Mouse (Mus musculus) forebrain, embryonic 11.5 days (tissue): ENCODE data around the gene Gm14147. TPM values are rescaled to one million over a fixed set of nuclear protein-coding genes. Genes with fewer than 3 reads are reported as not detected.
"Not testable (repeated sequence)": the region's sequence is repeated elsewhere in the genome, so short reads cannot be mapped to it uniquely, and the experiment has no call there.

Experiments
- ATAC-seq: fragments of 200-750 bp; cut with Nextera tagmentation; replicated peaks from 2 replicates; pipeline ENCODE4 v1.8.0; 2017; ENCODE audit warnings: moderate TSS enrichment; ENCODE audit not compliant: low FRiP score
- DNase-seq: peaks from one replicate; pipeline ENCODE4 v3.0.0-alpha.2; 2017; ENCODE audit warnings: low spot score
- H3K27ac ChIP-seq: fragments of 300-500 bp; sonication (generic); 2 replicates; pipeline ENCODE4 v1.5.1; 2014; ENCODE audit warnings: low read depth, low read length
- H3K27me3 ChIP-seq: fragments of 300-500 bp; sonication (generic); 2 replicates; pipeline ENCODE4 v1.6.1; 2014; ENCODE audit warnings: mild to moderate bottlenecking, low read length, mixed read lengths; ENCODE audit not compliant: control insufficient read depth, insufficient read depth
- H3K36me3 ChIP-seq: fragments of 300-500 bp; sonication (generic); 2 replicates; pipeline ENCODE4 v1.6.1; 2014; ENCODE audit warnings: mild to moderate bottlenecking, low read length, moderate library complexity, mixed read lengths; ENCODE audit not compliant: control insufficient read depth, insufficient read depth
- H3K4me1 ChIP-seq: fragments of 300-500 bp; sonication (generic); replicated peaks from 2 replicates; pipeline ENCODE4 v1.6.1; 2014; ENCODE audit warnings: low read length, mixed read lengths; ENCODE audit not compliant: control insufficient read depth, insufficient read depth
- H3K4me2 ChIP-seq: fragments of 300-500 bp; sonication (generic); 2 replicates; pipeline ENCODE4 v1.6.1; 2014; ENCODE audit warnings: low read depth, mild to moderate bottlenecking, low read length, moderate library complexity, mixed read lengths; ENCODE audit not compliant: severe bottlenecking
- H3K4me3 ChIP-seq: fragments of 300-500 bp; sonication (generic); 2 replicates; pipeline ENCODE4 v1.5.1; 2014; ENCODE audit warnings: low read depth, low read length
- H3K9ac ChIP-seq: fragments of 300-500 bp; sonication (generic); 2 replicates; pipeline ENCODE4 v1.6.1; 2014; ENCODE audit warnings: low read length
- H3K9me3 ChIP-seq: fragments of 300-500 bp; sonication (generic); 2 replicates; pipeline ENCODE4 v1.6.1; 2016; ENCODE audit warnings: low read length, mixed read lengths; ENCODE audit not compliant: control insufficient read depth
- WGBS: fragments of 180-500 bp; shearing (Covaris S2); extraction: QIAGEN DNeasy Blood & Tissue Kit; methylation state at CpG from one replicate; pipeline ENCODE4 v1.1.7; 2014; 5-methylcytosine and 5-hydroxymethylcytosine counted together
- polyA plus RNA-seq: library from polyadenylated mRNA; unstranded; fragments of >200 nt; fragmentation: Nextera tagmentation; extraction: Ambion mirVana; gene quantifications from 2 replicates; pipeline ENCODE4 v1.2.1, GENCODE M21; 2014

Gene Gm14147
- not detected in 2 replicates for polyA plus RNA-seq

DNA sequence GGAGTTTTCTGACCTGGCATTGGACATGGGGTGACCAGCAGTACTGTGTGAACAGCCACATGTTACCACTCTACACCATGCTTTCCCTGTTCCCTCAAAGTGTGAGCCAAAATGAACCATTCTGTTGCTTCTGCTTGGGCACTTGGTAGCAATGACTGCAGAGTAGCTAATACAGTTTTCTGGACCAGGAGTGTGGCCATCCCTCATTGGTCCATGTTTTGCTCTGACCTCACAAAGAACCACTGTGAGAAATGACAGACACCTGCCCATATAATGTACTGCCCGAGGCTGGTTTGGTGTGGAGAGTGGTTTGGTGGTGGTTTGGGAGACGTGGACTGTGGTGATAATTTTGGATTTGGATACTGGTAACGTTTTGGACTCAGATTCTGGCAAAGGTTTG lies at the start of gene Gm14147:
Gene Gm14147, plus strand, starts transcription at position 301 of the 400 bp plus-strand sequence.
- H3K27me3 ChIP-seq, H3K36me3 ChIP-seq, H3K9me3 ChIP-seq, H3K4me2 ChIP-seq, H3K4me1 ChIP-seq, H3K9ac ChIP-seq, ATAC-seq, DNase-seq, H3K4me3 ChIP-seq, H3K27ac ChIP-seq: not testable (repeated sequence)
- no CpG with 5 or more reads among the region's 3 CpGs for WGBS

DNA sequence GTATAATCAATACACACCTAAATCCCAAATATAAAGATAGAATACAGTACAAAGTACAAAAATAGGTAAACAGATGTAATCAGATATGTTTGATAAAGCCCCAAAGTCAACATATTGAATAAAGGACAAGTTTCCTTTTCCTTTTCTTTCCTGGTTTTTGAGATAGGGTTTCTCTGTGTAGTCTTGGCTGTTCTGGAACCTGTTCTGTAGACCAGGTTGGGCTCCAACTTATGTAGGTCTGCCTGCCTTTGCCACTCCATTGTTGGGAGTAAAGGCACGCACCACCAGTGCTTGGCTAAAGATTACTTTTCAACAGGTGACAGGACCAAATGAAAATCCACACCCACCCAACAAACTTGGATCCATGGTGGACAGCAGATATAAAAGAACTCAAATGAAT lies 41.4 kb upstream of the Gm14147 start:
- Histone ChIP-seq H3K4me2 (no peak overlapping the region), H3K27me3 (no peaks in the 10 kb centered on the region), H3K4me1 (no peaks in the 10 kb centered on the region), H3K27ac (no peak overlapping the region), H3K36me3 (no peaks in the 10 kb centered on the region), H3K9me3 (no peaks in the 10 kb centered on the region), H3K9ac (no peak overlapping the region), H3K4me3 (no peak overlapping the region)
- DNase-seq (no peak), ATAC-seq (no peak)
- 83% methylated on average over 1 of the region's 1 CpGs for WGBS

DNA sequence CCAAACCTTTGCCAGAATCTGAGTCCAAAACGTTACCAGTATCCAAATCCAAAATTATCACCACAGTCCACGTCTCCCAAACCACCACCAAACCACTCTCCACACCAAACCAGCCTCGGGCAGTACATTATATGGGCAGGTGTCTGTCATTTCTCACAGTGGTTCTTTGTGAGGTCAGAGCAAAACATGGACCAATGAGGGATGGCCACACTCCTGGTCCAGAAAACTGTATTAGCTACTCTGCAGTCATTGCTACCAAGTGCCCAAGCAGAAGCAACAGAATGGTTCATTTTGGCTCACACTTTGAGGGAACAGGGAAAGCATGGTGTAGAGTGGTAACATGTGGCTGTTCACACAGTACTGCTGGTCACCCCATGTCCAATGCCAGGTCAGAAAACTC lies 5.8 kb upstream of the Gm14147 start, which contains the start of gene Gm14151:
Gene Gm14151, minus strand, starts transcription at position 101 of the 400 bp plus-strand sequence.
- H3K27ac ChIP-seq, ATAC-seq, H3K27me3 ChIP-seq, DNase-seq, H3K4me3 ChIP-seq, H3K4me1 ChIP-seq, H3K9me3 ChIP-seq, H3K36me3 ChIP-seq, H3K9ac ChIP-seq, H3K4me2 ChIP-seq: not testable (repeated sequence)
- WGBS: no CpG with 5 or more reads among the region's 3 CpGs

Other genes starting within 250 kb of the Gm14147 start
- gene Abhd12, start 193.5 kb upstream of the Gm14147 start, polyA plus RNA-seq: 54.2 and 57.9 TPM in 2 replicates
- gene Gins1, start 192.8 kb upstream of the Gm14147 start, polyA plus RNA-seq: 80.7 and 84.0 TPM in 2 replicates
- gene Ninl, start 58.9 kb upstream of the Gm14147 start, polyA plus RNA-seq: 26.7 and 28.7 TPM in 2 replicates
- 46.5 and 51.9 TPM in 2 replicates for gene Nanp, start 58.8 kb upstream of the Gm14147 start, polyA plus RNA-seq
- not detected in 2 replicates for gene Gm14151, start 5.9 kb upstream of the Gm14147 start, polyA plus RNA-seq